Mouse (Mus musculus) kidney, embryonic 16.5 days (tissue): Measurements from ENCODE around the gene 2510002D24Rik. TPM values are rescaled to one million over a fixed set of nuclear protein-coding genes. Genes with fewer than 3 reads are reported as not detected.
A peak's percentile ranks its signal among the peaks of the same experiment; 100 is the strongest.

Experiments used
- ATAC-seq: fragments of 200-750 bp; cut with Nextera tagmentation; 2 replicates; pipeline ENCODE4 v1.8.0; 2017; ENCODE audit warnings: moderate TSS enrichment; ENCODE audit not compliant: low FRiP score, low TSS enrichment
- H3K27ac ChIP-seq: fragments of 300-500 bp; sonication (generic); 2 replicates; pipeline ENCODE4 v1.5.1; 2014; ENCODE audit warnings: low read length
- H3K27me3 ChIP-seq: fragments of 300-500 bp; sonication (generic); 2 replicates; pipeline ENCODE4 v1.6.1; 2014; ENCODE audit warnings: low read length, control low read depth, mixed read lengths; ENCODE audit not compliant: insufficient read depth
- H3K36me3 ChIP-seq: fragments of 300-500 bp; sonication (generic); 2 replicates; pipeline ENCODE4 v1.6.1; 2014; ENCODE audit warnings: low read length, control low read depth, mixed read lengths; ENCODE audit not compliant: insufficient read depth
- H3K4me1 ChIP-seq: fragments of 300-500 bp; sonication (generic); 2 replicates; pipeline ENCODE4 v1.6.1; 2014; ENCODE audit warnings: low read length, control low read depth, mixed read lengths; ENCODE audit not compliant: insufficient read depth
- H3K4me2 ChIP-seq: fragments of 300-500 bp; sonication (generic); replicated peaks from 2 replicates; pipeline ENCODE4 v1.6.1; 2014; ENCODE audit warnings: low read depth, low read length
- H3K4me3 ChIP-seq: fragments of 300-500 bp; sonication (generic); 2 replicates; pipeline ENCODE4 v1.5.1; 2014; ENCODE audit warnings: mild to moderate bottlenecking, low read length
- H3K9ac ChIP-seq: fragments of 300-500 bp; sonication (generic); replicated peaks from 2 replicates; pipeline ENCODE4 v1.6.1; 2014; ENCODE audit warnings: low read length
- H3K9me3 ChIP-seq: fragments of 300-500 bp; sonication (generic); 2 replicates; pipeline ENCODE4 v1.6.1; 2016; ENCODE audit warnings: low read length, control low read depth
- WGBS: fragments of 180-500 bp; shearing (Covaris S2); extraction: QIAGEN DNeasy Blood & Tissue Kit; methylation state at CpG from one replicate; pipeline ENCODE4 v1.1.7; 2014; 5-methylcytosine and 5-hydroxymethylcytosine counted together
- polyA plus RNA-seq: library from polyadenylated mRNA; unstranded; fragments of >200 nt; fragmentation: Nextera tagmentation; extraction: Ambion mirVana; gene quantifications from 2 replicates; pipeline ENCODE4 v1.2.1, GENCODE M21; 2015

The 2510002D24Rik gene
- polyA plus RNA-seq, 1 experiment from 2014 or later = 50.5 TPM

- Histone ChIP-seq H3K4me3 (peak overlapping the region; percentile 91), H3K9me3 (no peaks in the 10 kb centered on the region), H3K27me3 (no peaks in the 10 kb centered on the region), H3K36me3 (peaks cover 12% of the 10 kb centered on the region), H3K9ac (peak overlapping the region; percentile 87), H3K27ac (peak overlapping the region; percentile 97), H3K4me2 (peak overlapping the region; percentile 83), H3K4me1 (peaks cover 14% of the 10 kb centered on the region; the same call in 1 of the 2 replicates)
- no peak for ATAC-seq
- 22% methylated on average over 20 of the region's 20 CpGs for WGBS
These were observed 41.8 kb downstream of the 2510002D24Rik start for GRCm38 (mm10) chr16:18878091-18878720.

GRCm38 (mm10) chr16:18884044-18884443 lies 47.7 kb downstream of the 2510002D24Rik start:
- no peak for ATAC-seq
- Histone ChIP-seq H3K27ac (no peak overlapping the region), H3K9me3 (no peaks in the 10 kb centered on the region), H3K4me2 (no peak overlapping the region), H3K4me1 (peaks cover 5% of the 10 kb centered on the region; the same call in 1 of the 2 replicates), H3K36me3 (peaks cover 4% of the 10 kb centered on the region; the same call in 1 of the 2 replicates), H3K9ac (no peak overlapping the region), H3K27me3 (no peaks in the 10 kb centered on the region), H3K4me3 (no peak overlapping the region)

Other genes starting within 250 kb of the 2510002D24Rik start
- gene Tbx1, start 245.9 kb upstream of the 2510002D24Rik start, polyA plus RNA-seq = 0.26 and 0.32 TPM in 2 replicates
- 0.96 and 1.3 TPM in 2 replicates for gene Gp1bb, start 214.2 kb upstream of the 2510002D24Rik start, polyA plus RNA-seq
- gene Gm49601, start 210.2 kb upstream of the 2510002D24Rik start, polyA plus RNA-seq = 2.1 and 2.6 TPM in 2 replicates
- gene Sept5, start 206.6 kb upstream of the 2510002D24Rik start, polyA plus RNA-seq = 17.9 and 21.4 TPM in 2 replicates
- 113 and 128 TPM in 2 replicates for gene Cldn5, start 59.7 kb upstream of the 2510002D24Rik start, polyA plus RNA-seq
- gene Ufd1, start 24.8 kb upstream of the 2510002D24Rik start, polyA plus RNA-seq = 83.0 and 89.8 TPM in 2 replicates
- 52.1 and 53.1 TPM in 2 replicates for gene Cdc45, start 24.6 kb upstream of the 2510002D24Rik start, polyA plus RNA-seq
- not detected in 2 replicates for gene Gm28539, start within 50 bp of the 2510002D24Rik start, polyA plus RNA-seq
- 99.2 and 99.9 TPM in 2 replicates for gene Mrpl40, start 40.3 kb downstream of the 2510002D24Rik start, polyA plus RNA-seq
- 9.1 and 9.9 TPM in 2 replicates for gene Hira, start 40.5 kb downstream of the 2510002D24Rik start, polyA plus RNA-seq